ENCODE assay signal across 22 mouse cellular contexts in genomic region chr10:113161486-113161885, GRCm38 (mm10).
DNase-seq lines count a peak whose midpoint lies in the region; ATAC-seq lines count a peak whose summit lies in the region.
"Had no signal": no experiment of that assay in that cellular context is flagged by ENCODE, and none has a peak within 500 bp of the region (broad histone marks: within the 10 kb centered on the region; RNA-seq: fewer than 3 reads in every experiment).

No protein-coding gene starts in this region.

- no peak for DNase-seq in hindbrain, embryonic 11.5 days (ENCODE audit: low spot score)
- DNase-seq in hindbrain, embryonic 14.5 days (ENCODE audit: low spot score): no peak
- DNase-seq in midbrain, embryonic 11.5 days (ENCODE audit: low spot score, missing footprints): no peak
- no peak for DNase-seq in midbrain, embryonic 10.5 days (ENCODE audit: low spot score)
- DNase-seq in ovary, postnatal 10 days (ENCODE audit: low spot score): no peak
- DNase-seq in gastrocnemius, adult 18-20 months (ENCODE audit: low spot score): no peak
- DNase-seq: adrenal gland, adult 8-10 months; cerebellum, adult 9-10 months; gastrocnemius, postnatal 36 days; heart, adult 2 months; heart, postnatal 14 days; kidney, adult 18-20 months; layer of hippocampus, adult 9-11 months; lung, embryonic 14.5 days; thymus, postnatal 14 days had no signal

- 77% methylated on average over 3 of the region's 3 CpGs for whole genome bisulfite sequencing in hindbrain, embryonic 11.5 days
- 45% methylated on average over 3 of the region's 3 CpGs for WGBS in hindbrain, embryonic 14.5 days
- 71% methylated on average over 3 of the region's 3 CpGs for WGBS in midbrain, embryonic 11.5 days
- 79% methylated on average over 3 of the region's 3 CpGs for WGBS in midbrain, embryonic 10.5 days
- 41% methylated on average over 3 of the region's 3 CpGs for WGBS in midbrain, embryonic 13.5 days
- WGBS in neural tube, embryonic 13.5 days: 29% methylated on average over 3 of the region's 3 CpGs

- H3K9ac ChIP-seq in hindbrain, embryonic 11.5 days (ENCODE audit: low read depth, low read length): no peak overlapping the region
- no peak overlapping the region for H3K9ac ChIP-seq in hindbrain, embryonic 14.5 days
- no peak overlapping the region for H3K9ac ChIP-seq in midbrain, embryonic 11.5 days (ENCODE audit: low read length)
- no peak overlapping the region for H3K9ac ChIP-seq in midbrain, embryonic 13.5 days (replicated peaks)
- no peak overlapping the region for H3K9ac ChIP-seq in neural tube, embryonic 13.5 days
- H3K9ac ChIP-seq: heart, embryonic 13.5 days; liver, embryonic 14.5 days; lung, embryonic 14.5 days had no signal

- H3K9me3 ChIP-seq in hindbrain, embryonic 11.5 days (ENCODE audit: control insufficient read depth, low read length): no peaks in the 10 kb centered on the region
- no peaks in the 10 kb centered on the region for H3K9me3 ChIP-seq in hindbrain, embryonic 14.5 days (ENCODE audit: control insufficient read depth, low read length)
- H3K9me3 ChIP-seq in midbrain, embryonic 11.5 days (ENCODE audit: control insufficient read depth, low read length): no peaks in the 10 kb centered on the region
- no peaks in the 10 kb centered on the region for H3K9me3 ChIP-seq in midbrain, embryonic 10.5 days (replicated peaks)
- no peaks in the 10 kb centered on the region for H3K9me3 ChIP-seq in midbrain, embryonic 13.5 days
- no peaks in the 10 kb centered on the region for H3K9me3 ChIP-seq in neural tube, embryonic 13.5 days
- H3K9me3 ChIP-seq: embryonic facial prominence, embryonic 10.5 days; heart, embryonic 13.5 days had no signal

- peak; percentile 35 for ATAC-seq in hindbrain, embryonic 11.5 days (ENCODE audit: low FRiP score)
- ATAC-seq in hindbrain, embryonic 14.5 days (ENCODE audit: low FRiP score): no peak
- 0 out of 2 replicates have a peak, but pooled peaks have one; percentile 14 for ATAC-seq in midbrain, embryonic 11.5 days (ENCODE audit: low FRiP score)
- ATAC-seq in midbrain, embryonic 13.5 days: peak; percentile 71
- ATAC-seq in neural tube, embryonic 13.5 days (ENCODE audit: low read depth): peak; percentile 78
- ATAC-seq: activated CD4-positive, CD25-positive, alpha-beta regulatory T cell, adult 4 months; forebrain, embryonic 16.5 days had no signal

- H3K27me3 ChIP-seq in hindbrain, embryonic 11.5 days (ENCODE audit: control insufficient read depth, insufficient read depth, low read length): no peaks in the 10 kb centered on the region
- H3K27me3 ChIP-seq in hindbrain, embryonic 14.5 days (ENCODE audit: control insufficient read depth, insufficient read depth, low read length): no peaks in the 10 kb centered on the region
- no peaks in the 10 kb centered on the region for H3K27me3 ChIP-seq in midbrain, embryonic 11.5 days (ENCODE audit: control insufficient read depth, insufficient read depth, low read length)
- H3K27me3 ChIP-seq in midbrain, embryonic 10.5 days (ENCODE audit: low read depth, poor library complexity, severe bottlenecking): no peaks in the 10 kb centered on the region
- no peaks in the 10 kb centered on the region for H3K27me3 ChIP-seq in midbrain, embryonic 13.5 days
- H3K27me3 ChIP-seq in neural tube, embryonic 13.5 days: no peaks in the 10 kb centered on the region
- H3K27me3 ChIP-seq: heart, embryonic 13.5 days had no signal

- no peak overlapping the region for H3K4me2 ChIP-seq in hindbrain, embryonic 11.5 days (replicated peaks; ENCODE audit: low read depth, low read length)
- H3K4me2 ChIP-seq in hindbrain, embryonic 14.5 days (replicated peaks): no peak overlapping the region
- no peak overlapping the region for H3K4me2 ChIP-seq in midbrain, embryonic 11.5 days
- H3K4me2 ChIP-seq in midbrain, embryonic 13.5 days (replicated peaks): no peak overlapping the region
- no peak overlapping the region for H3K4me2 ChIP-seq in neural tube, embryonic 13.5 days
- H3K4me2 ChIP-seq: heart, embryonic 13.5 days; lung, embryonic 14.5 days had no signal

- H3K27ac ChIP-seq in hindbrain, embryonic 11.5 days (ENCODE audit: low read depth, low read length): no peak overlapping the region
- H3K27ac ChIP-seq in hindbrain, embryonic 14.5 days: no peak overlapping the region
- H3K27ac ChIP-seq in midbrain, embryonic 11.5 days (ENCODE audit: low read depth, low read length): no peak overlapping the region
- H3K27ac ChIP-seq in midbrain, embryonic 10.5 days (replicated peaks): no peak overlapping the region
- no peak overlapping the region for H3K27ac ChIP-seq in midbrain, embryonic 13.5 days
- H3K27ac ChIP-seq in neural tube, embryonic 13.5 days (replicated peaks): no peak overlapping the region
- H3K27ac ChIP-seq: embryonic facial prominence, embryonic 10.5 days; heart, adult 2 months; heart, embryonic 13.5 days; liver, embryonic 14.5 days had no signal

- no peak overlapping the region for H3K4me3 ChIP-seq in hindbrain, embryonic 11.5 days (ENCODE audit: low read depth, low read length)
- H3K4me3 ChIP-seq in hindbrain, embryonic 14.5 days (replicated peaks; ENCODE audit: low read length): no peak overlapping the region
- H3K4me3 ChIP-seq in midbrain, embryonic 11.5 days (ENCODE audit: low read depth, low read length): no peak overlapping the region
- no peak overlapping the region for H3K4me3 ChIP-seq in midbrain, embryonic 10.5 days
- no peak overlapping the region for H3K4me3 ChIP-seq in midbrain, embryonic 13.5 days (replicated peaks)
- H3K4me3 ChIP-seq in neural tube, embryonic 13.5 days: no peak overlapping the region
- H3K4me3 ChIP-seq: embryonic facial prominence, embryonic 10.5 days; heart, adult 2 months; heart, embryonic 13.5 days had no signal

- H3K4me1 ChIP-seq in hindbrain, embryonic 11.5 days (replicated peaks; ENCODE audit: control insufficient read depth, insufficient read depth, low read length): no peaks in the 10 kb centered on the region
- no peaks in the 10 kb centered on the region for H3K4me1 ChIP-seq in hindbrain, embryonic 14.5 days (replicated peaks; ENCODE audit: control insufficient read depth, insufficient read depth, low read length)
- H3K4me1 ChIP-seq in midbrain, embryonic 11.5 days (ENCODE audit: control insufficient read depth, insufficient read depth, low read length): no peaks in the 10 kb centered on the region
- no peaks in the 10 kb centered on the region for H3K4me1 ChIP-seq in midbrain, embryonic 10.5 days
- no peaks in the 10 kb centered on the region for H3K4me1 ChIP-seq in midbrain, embryonic 13.5 days (replicated peaks)
- no peaks in the 10 kb centered on the region for H3K4me1 ChIP-seq in neural tube, embryonic 13.5 days (replicated peaks)
- H3K4me1 ChIP-seq: embryonic facial prominence, embryonic 10.5 days; heart, embryonic 13.5 days had no signal

- no peaks in the 10 kb centered on the region for H3K36me3 ChIP-seq in hindbrain, embryonic 11.5 days (ENCODE audit: control insufficient read depth, insufficient read depth, low read length)
- no peaks in the 10 kb centered on the region for H3K36me3 ChIP-seq in hindbrain, embryonic 14.5 days (replicated peaks; ENCODE audit: control insufficient read depth, insufficient read depth)
- no peaks in the 10 kb centered on the region for H3K36me3 ChIP-seq in midbrain, embryonic 11.5 days (ENCODE audit: control insufficient read depth, insufficient read depth, low read length)
- no peaks in the 10 kb centered on the region for H3K36me3 ChIP-seq in midbrain, embryonic 10.5 days
- H3K36me3 ChIP-seq in midbrain, embryonic 13.5 days: no peaks in the 10 kb centered on the region
- H3K36me3 ChIP-seq in neural tube, embryonic 13.5 days: no peaks in the 10 kb centered on the region
- H3K36me3 ChIP-seq: embryonic facial prominence, embryonic 10.5 days; heart, embryonic 13.5 days had no signal
